Comparison of ENCODE assay signal across 21 mouse cellular contexts in genomic region chrX:110307645-110308044, GRCm38 (mm10).
DNase-seq lines count a peak whose midpoint lies in the region; ATAC-seq and TF ChIP-seq lines count a peak whose summit lies in the region.
"Had no signal": no experiment of that assay in that cellular context is flagged by ENCODE, and none has a peak within 500 bp of the region (broad histone marks: within the 10 kb centered on the region; RNA-seq: fewer than 3 reads in every experiment).

No protein-coding gene starts in this region.

- peak overlapping the region; percentile 77 for H3K27ac ChIP-seq in midbrain, embryonic 10.5 days (replicated peaks)
- no peak overlapping the region for H3K27ac ChIP-seq in midbrain, postnatal 0 days (ENCODE audit: low read depth, low read length)
- no peak overlapping the region for H3K27ac ChIP-seq in forebrain, embryonic 13.5 days
- H3K27ac ChIP-seq in midbrain, embryonic 11.5 days (ENCODE audit: low read depth, low read length): no peak overlapping the region
- H3K27ac ChIP-seq: embryonic facial prominence, embryonic 12.5 days; heart, embryonic 10.5 days; limb, embryonic 13.5 days; liver, embryonic 15.5 days had no signal

- no peak overlapping the region for H3K4me3 ChIP-seq in midbrain, embryonic 10.5 days
- H3K4me3 ChIP-seq in midbrain, postnatal 0 days (ENCODE audit: low read depth, low read length): no peak overlapping the region
- H3K4me3 ChIP-seq in forebrain, embryonic 13.5 days: no peak overlapping the region
- H3K4me3 ChIP-seq in midbrain, embryonic 11.5 days (ENCODE audit: low read depth, low read length): no peak overlapping the region
- H3K4me3 ChIP-seq: embryonic facial prominence, embryonic 12.5 days; heart, embryonic 10.5 days; limb, embryonic 13.5 days; liver, embryonic 15.5 days had no signal

- TF ChIP-seq CTCF in midbrain, postnatal 0 days (IDR thresholded peaks at IDR 0.05): no peak

- no peaks in the 10 kb centered on the region for H3K36me3 ChIP-seq in midbrain, embryonic 10.5 days
- no peaks in the 10 kb centered on the region for H3K36me3 ChIP-seq in midbrain, postnatal 0 days (ENCODE audit: insufficient read depth, low read length)
- no peaks in the 10 kb centered on the region for H3K36me3 ChIP-seq in forebrain, embryonic 13.5 days (ENCODE audit: poor library complexity, severe bottlenecking)
- no peaks in the 10 kb centered on the region for H3K36me3 ChIP-seq in midbrain, embryonic 11.5 days (ENCODE audit: control insufficient read depth, insufficient read depth, low read length)
- H3K36me3 ChIP-seq: embryonic facial prominence, embryonic 12.5 days; heart, embryonic 10.5 days; limb, embryonic 13.5 days; liver, embryonic 15.5 days had no signal

- no peaks in the 10 kb centered on the region for H3K27me3 ChIP-seq in midbrain, embryonic 10.5 days (ENCODE audit: low read depth, poor library complexity, severe bottlenecking)
- no peaks in the 10 kb centered on the region for H3K27me3 ChIP-seq in midbrain, postnatal 0 days (ENCODE audit: insufficient read depth, low read length)
- no peaks in the 10 kb centered on the region for H3K27me3 ChIP-seq in forebrain, embryonic 13.5 days
- H3K27me3 ChIP-seq in midbrain, embryonic 11.5 days (ENCODE audit: control insufficient read depth, insufficient read depth, low read length): no peaks in the 10 kb centered on the region
- H3K27me3 ChIP-seq: embryonic facial prominence, embryonic 12.5 days; limb, embryonic 13.5 days; liver, embryonic 15.5 days had no signal

- peaks cover 41% of the 10 kb centered on the region for H3K4me1 ChIP-seq in midbrain, embryonic 10.5 days
- no peaks in the 10 kb centered on the region for H3K4me1 ChIP-seq in midbrain, postnatal 0 days (ENCODE audit: insufficient read depth, low read length)
- H3K4me1 ChIP-seq in forebrain, embryonic 13.5 days: peaks cover 3% of the 10 kb centered on the region; the same call in 1 of the 2 replicates
- peaks cover 5% of the 10 kb centered on the region for H3K4me1 ChIP-seq in midbrain, embryonic 11.5 days (ENCODE audit: control insufficient read depth, insufficient read depth, low read length)
- H3K4me1 ChIP-seq: embryonic facial prominence, embryonic 12.5 days; heart, embryonic 10.5 days; limb, embryonic 13.5 days; liver, embryonic 15.5 days had no signal

- peak; percentile 48 for DNase-seq in midbrain, embryonic 10.5 days (ENCODE audit: low spot score)
- no peak for DNase-seq in midbrain, postnatal 0 days (ENCODE audit: low spot score)
- peak; percentile 83 for DNase-seq in midbrain, embryonic 11.5 days (ENCODE audit: low spot score, missing footprints)
- DNase-seq in retina, embryonic 14.5 days (ENCODE audit: low spot score): peak; percentile 16
- no peak for DNase-seq in cerebellum, adult 9-11 months
- DNase-seq in adrenal gland, adult 2 months: no peak
- DNase-seq: adrenal gland, postnatal 36 days; cerebellum, adult 9-10 months; heart, postnatal 14 days; kidney, adult 9 months; kidney, postnatal 36 days; layer of hippocampus, adult 9-11 months; lung, postnatal 14 days; spleen, adult 18-20 months had no signal

- no peaks in the 10 kb centered on the region for H3K9me3 ChIP-seq in midbrain, embryonic 10.5 days (replicated peaks)
- no peaks in the 10 kb centered on the region for H3K9me3 ChIP-seq in midbrain, postnatal 0 days (ENCODE audit: low read length)
- no peaks in the 10 kb centered on the region for H3K9me3 ChIP-seq in forebrain, embryonic 13.5 days (replicated peaks)
- H3K9me3 ChIP-seq in midbrain, embryonic 11.5 days (ENCODE audit: control insufficient read depth, low read length): no peaks in the 10 kb centered on the region
- H3K9me3 ChIP-seq: embryonic facial prominence, embryonic 12.5 days; heart, embryonic 10.5 days; limb, embryonic 13.5 days; liver, embryonic 15.5 days had no signal

- no peak for ATAC-seq in midbrain, postnatal 0 days (ENCODE audit: low FRiP score)
- peak; percentile 43; the same call in 1 of the 2 replicates for ATAC-seq in forebrain, embryonic 13.5 days
- peak; percentile 95 for ATAC-seq in midbrain, embryonic 11.5 days (ENCODE audit: low FRiP score)
- ATAC-seq: activated CD4-positive, CD25-positive, alpha-beta regulatory T cell, adult 4 months; Patski had no signal

- H3K4me2 ChIP-seq in midbrain, postnatal 0 days (ENCODE audit: low read depth, low read length, poor library complexity, severe bottlenecking): no peak overlapping the region
- no peak overlapping the region for H3K4me2 ChIP-seq in forebrain, embryonic 13.5 days
- H3K4me2 ChIP-seq in midbrain, embryonic 11.5 days: no peak overlapping the region
- H3K4me2 ChIP-seq: embryonic facial prominence, embryonic 12.5 days; limb, embryonic 13.5 days; liver, embryonic 15.5 days had no signal

- H3K9ac ChIP-seq in midbrain, postnatal 0 days (replicated peaks; ENCODE audit: low read length, poor library complexity, severe bottlenecking): no peak overlapping the region
- H3K9ac ChIP-seq in forebrain, embryonic 13.5 days: no peak overlapping the region
- no peak overlapping the region for H3K9ac ChIP-seq in midbrain, embryonic 11.5 days (ENCODE audit: low read length)
- H3K9ac ChIP-seq: embryonic facial prominence, embryonic 12.5 days; limb, embryonic 13.5 days; liver, embryonic 15.5 days had no signal

- 26% methylated on average over 2 of the region's 2 CpGs for WGBS in midbrain, embryonic 10.5 days
- 28% methylated on average over 2 of the region's 2 CpGs for WGBS in midbrain, postnatal 0 days
- WGBS in forebrain, embryonic 13.5 days: 19% methylated on average over 2 of the region's 2 CpGs
- 24% methylated on average over 2 of the region's 2 CpGs for WGBS in midbrain, embryonic 11.5 days

Comparison
In these comparisons a context has a peak if more than half of its experiments do, and no peak if none do; other contexts are left out.
1. DNase-seq: peak in midbrain, embryonic 10.5 days (single experiment), midbrain, embryonic 11.5 days (single experiment) and retina, embryonic 14.5 days (single experiment); none in midbrain, postnatal 0 days (single experiment), cerebellum, adult 9-11 months (single experiment) and adrenal gland, adult 2 months (single experiment).